Mouse (Mus musculus) C2C12 (cell line): ENCODE measurements around the gene Pdxk. TPM values are rescaled to one million over a fixed set of nuclear protein-coding genes. Genes with fewer than 3 reads are reported as not detected.
A peak's percentile ranks its signal among the peaks of the same experiment; 100 is the strongest.

Experiments used
- H3K27me3 ChIP-seq: one replicate; pipeline ENCODE4 v1.6.1; 2011; ENCODE audit not compliant: control insufficient read depth, insufficient read depth, insufficient read length
- H3K36me3 ChIP-seq: one replicate; pipeline ENCODE4 v1.6.1; 2011; ENCODE audit not compliant: control insufficient read depth, insufficient read depth
- H3K4me3 ChIP-seq: one replicate; pipeline ENCODE4 v1.5.1; 2011; ENCODE audit warnings: mild to moderate bottlenecking, control low read depth; ENCODE audit not compliant: poor library complexity, insufficient read depth, severe bottlenecking
- H3K79me2 ChIP-seq: one replicate; pipeline ENCODE4 v1.6.1; 2011; ENCODE audit not compliant: control insufficient read depth, insufficient read depth
- H3K79me3 ChIP-seq: one replicate; pipeline ENCODE4 v1.6.1; 2011; ENCODE audit warnings: low read depth, control low read depth
- H3ac ChIP-seq: one replicate; pipeline ENCODE3; 2011; ENCODE audit warnings: low read depth; ENCODE audit not compliant: control insufficient read depth, insufficient read length
- CEBPB ChIP-seq: IDR thresholded peaks from one replicate; pipeline ENCODE4 v1.6.1; 2011; ENCODE audit warnings: low read depth, mild to moderate bottlenecking, control low read depth, moderate library complexity
- CTCF ChIP-seq: IDR thresholded peaks from one replicate; pipeline ENCODE4 v1.5.1; 2011; ENCODE audit not compliant: control insufficient read depth, insufficient read depth, insufficient read length
- FOSL1 ChIP-seq: IDR thresholded peaks from one replicate; pipeline ENCODE4 v1.8.0; 2011; ENCODE audit warnings: mild to moderate bottlenecking, low read length; ENCODE audit not compliant: poor library complexity, insufficient read depth, severe bottlenecking
- MAX ChIP-seq: IDR thresholded peaks from one replicate; pipeline ENCODE4 v1.6.1; 2011; ENCODE audit warnings: mild to moderate bottlenecking, control low read depth
- MYOD1 ChIP-seq: IDR thresholded peaks from one replicate; pipeline ENCODE4 v1.6.1; 2011; ENCODE audit warnings: low read depth; ENCODE audit not compliant: control insufficient read depth, insufficient read length
- MYOG ChIP-seq: IDR thresholded peaks from one replicate; pipeline ENCODE4 v1.6.1; 2011; ENCODE audit not compliant: control insufficient read depth, insufficient read length; ENCODE audit errors: extremely low read depth
- USF1 ChIP-seq: IDR thresholded peaks from one replicate; pipeline ENCODE4 v1.6.1; 2011; ENCODE audit warnings: low read depth, mild to moderate bottlenecking, control low read depth, moderate library complexity
- polyA plus RNA-seq: library from polyadenylated mRNA; unstranded; fragments of >200 nt; fragmentation: generic; extraction: Trizol; gene quantifications from one replicate; pipeline ENCODE4 v1.2.1, GENCODE M21; 2012; ENCODE audit warnings: missing spikeins

The Pdxk gene
- polyA plus RNA-seq, 1 experiment, result 10.6 TPM

GRCm38 (mm10) chr10:78411851-78412250 lies 52.9 kb downstream of the Pdxk start:
- H3K27me3 ChIP-seq, result no peaks in the 10 kb centered on the region
- peaks cover 27% of the 10 kb centered on the region for H3K79me3 ChIP-seq
- H3K79me2 ChIP-seq, result peaks cover 40% of the 10 kb centered on the region
- TF ChIP-seq MYOG (no peak), CEBPB (no peak), MAX (no peak), CTCF (no peak), MYOD1 (no peak), USF1 (no peak), FOSL1 (no peak)
- H3ac ChIP-seq, result peak overlapping the region; percentile 64
- peak overlapping the region; percentile 77 for H3K4me3 ChIP-seq
- peaks cover 36% of the 10 kb centered on the region for H3K36me3 ChIP-seq

- no peak for TF ChIP-seq USF1
- no peak for TF ChIP-seq MAX
- TF ChIP-seq FOSL1, result no peak
- no peak for TF ChIP-seq MYOG
- no peak for TF ChIP-seq MYOD1
- TF ChIP-seq CTCF, result no peak
- TF ChIP-seq CEBPB, result no peak
- H3K36me3 ChIP-seq, result peaks cover 60% of the 10 kb centered on the region
These were observed 55.6 kb downstream of the Pdxk start for GRCm38 (mm10) chr10:78409035-78409788.

GRCm38 (mm10) chr10:78407132-78407531 lies 57.6 kb downstream of the Pdxk start:
- TF ChIP-seq MYOD1 (no peak), FOSL1 (no peak), CTCF (no peak)
- H3K4me3 ChIP-seq, result no peak overlapping the region
- no peaks in the 10 kb centered on the region for H3K27me3 ChIP-seq
- peaks cover 30% of the 10 kb centered on the region for H3K79me2 ChIP-seq
- peaks cover 81% of the 10 kb centered on the region for H3K36me3 ChIP-seq
- peaks cover 21% of the 10 kb centered on the region for H3K79me3 ChIP-seq
- H3ac ChIP-seq, result no peak overlapping the region

More at GRCm38 (mm10) chr10:78409035-78409788, 55.6 kb downstream of the Pdxk start:
- Histone ChIP-seq H3ac (no peak overlapping the region), H3K79me2 (peaks cover 40% of the 10 kb centered on the region), H3K79me3 (peaks cover 27% of the 10 kb centered on the region), H3K4me3 (no peak overlapping the region), H3K27me3 (no peaks in the 10 kb centered on the region)

GRCm38 (mm10) chr10:78406152-78406551 lies 58.6 kb downstream of the Pdxk start:
- Histone ChIP-seq H3K79me3 (peaks cover 11% of the 10 kb centered on the region), H3K79me2 (peaks cover 20% of the 10 kb centered on the region), H3K36me3 (peaks cover 90% of the 10 kb centered on the region), H3K4me3 (no peak overlapping the region), H3K27me3 (no peaks in the 10 kb centered on the region), H3ac (no peak overlapping the region)
- TF ChIP-seq FOSL1 (no peak), CEBPB (no peak), MYOD1 (no peak), MYOG (no peak), MAX (no peak)

GRCm38 (mm10) chr10:78402301-78402922 lies 62.4 kb downstream of the Pdxk start:
- no peaks in the 10 kb centered on the region for H3K79me3 ChIP-seq

More at GRCm38 (mm10) chr10:78402301-78402922, 62.4 kb downstream of the Pdxk start:
- Histone ChIP-seq H3K36me3 (peaks cover 80% of the 10 kb centered on the region), H3ac (no peak overlapping the region), H3K27me3 (no peaks in the 10 kb centered on the region), H3K79me2 (no peaks in the 10 kb centered on the region), H3K4me3 (no peak overlapping the region)
- TF ChIP-seq CTCF, result no peak
- no peak for TF ChIP-seq FOSL1
- no peak for TF ChIP-seq CEBPB
- no peak for TF ChIP-seq MYOD1
- TF ChIP-seq MYOG, result no peak
- TF ChIP-seq MAX, result no peak
- TF ChIP-seq USF1, result no peak
